Mouse (Mus musculus) frontal cortex, postnatal 25 days (tissue): ENCODE results near the gene Diaph3.
"Not testable (repeated sequence)": the region's sequence is repeated elsewhere in the genome, so short reads cannot be mapped to it uniquely, and the experiment has no call there.

Source experiments
- DNase-seq, 2 experiments: peaks; one replicate each; pipeline ENCODE4 v3.0.0; 2022; ENCODE audit warnings: low spot score in 2 of 2

The Diaph3 gene

GRCm38 (mm10) chr14:87084906-87085305, 56.1 kb downstream of the Diaph3 start:
- not testable (repeated sequence) for DNase-seq

GRCm38 (mm10) chr14:87083911-87084310, 57.1 kb downstream of the Diaph3 start:
- no peak for DNase-seq

GRCm38 (mm10) chr14:87079725-87080124, 61.3 kb downstream of the Diaph3 start:
- DNase-seq: no peak

GRCm38 (mm10) chr14:87075021-87075531, 66.0 kb downstream of the Diaph3 start:
- no peak for DNase-seq

- DNase-seq: no peak
Observed at GRCm38 (mm10) chr14:87064281-87064680, 76.8 kb downstream of the Diaph3 start.

- DNase-seq: no peak
Observed at GRCm38 (mm10) chr14:87056169-87056568, 84.9 kb downstream of the Diaph3 start.

GRCm38 (mm10) chr14:87051187-87051586, 89.8 kb downstream of the Diaph3 start:
- DNase-seq: no peak

GRCm38 (mm10) chr14:87044401-87044806, 96.6 kb downstream of the Diaph3 start:
- no peak for DNase-seq

GRCm38 (mm10) chr14:87020240-87020639, 120.8 kb downstream of the Diaph3 start:
- DNase-seq: no peak

- DNase-seq: no peak
Observed at GRCm38 (mm10) chr14:87019687-87020086, 121.3 kb downstream of the Diaph3 start.

GRCm38 (mm10) chr14:86997318-86997717, 143.7 kb downstream of the Diaph3 start:
- DNase-seq: no peak

- DNase-seq: no peak
Observed at GRCm38 (mm10) chr14:86951169-86951568, 189.9 kb downstream of the Diaph3 start.

GRCm38 (mm10) chr14:86937953-86938352, 203.1 kb downstream of the Diaph3 start:
- no peak for DNase-seq

- no peak for DNase-seq
Observed at GRCm38 (mm10) chr14:86936424-86936823, 204.6 kb downstream of the Diaph3 start.

GRCm38 (mm10) chr14:86930763-86931162, 210.3 kb downstream of the Diaph3 start:
- DNase-seq: no peak

GRCm38 (mm10) chr14:86926827-86927226, 214.2 kb downstream of the Diaph3 start:
- no peak for DNase-seq

- no peak for DNase-seq
Observed at GRCm38 (mm10) chr14:86898898-86899297, 242.1 kb downstream of the Diaph3 start.

- DNase-seq: no peak
Observed at GRCm38 (mm10) chr14:86889070-86889804, 251.8 kb downstream of the Diaph3 start.

GRCm38 (mm10) chr14:86885417-86886098, 255.5 kb downstream of the Diaph3 start:
- no peak for DNase-seq

GRCm38 (mm10) chr14:86869536-86869935, 271.5 kb downstream of the Diaph3 start:
- DNase-seq: no peak

- no peak for DNase-seq
Observed at GRCm38 (mm10) chr14:86867143-86867542, 273.9 kb downstream of the Diaph3 start.

- no peak for DNase-seq
Observed at GRCm38 (mm10) chr14:86864053-86864452, 277.0 kb downstream of the Diaph3 start.
